Mouse (Mus musculus) cerebellum, postnatal 14 days (tissue): ENCODE results near the gene Klf12.

Source experiments
- DNase-seq, 2 experiments: peaks; one replicate each; pipeline ENCODE4 v3.0.0; 2021; ENCODE audit warnings: mixed read lengths in 2 of 2

The Klf12 gene

DNA sequence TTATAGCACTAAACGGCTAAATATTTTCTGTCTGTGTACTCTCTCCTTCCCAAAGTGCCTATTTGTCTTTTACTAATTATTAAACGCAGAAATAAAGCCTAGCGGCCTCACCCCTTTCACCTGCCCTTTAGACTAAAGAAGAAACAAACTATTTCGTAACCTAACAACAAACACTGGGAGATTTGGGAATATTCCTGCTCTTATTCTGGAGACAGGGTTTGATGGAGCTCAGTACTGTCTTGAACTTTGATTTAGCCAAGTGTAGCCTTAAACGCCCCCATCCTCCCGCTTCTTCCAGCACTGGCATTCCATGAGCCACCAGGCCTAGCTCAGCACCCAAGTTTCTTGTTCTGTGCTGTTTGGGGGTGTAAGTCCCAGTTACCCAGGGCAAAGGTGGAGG is 56.4 kb downstream of the Klf12 start:
- no peak for DNase-seq

DNA sequence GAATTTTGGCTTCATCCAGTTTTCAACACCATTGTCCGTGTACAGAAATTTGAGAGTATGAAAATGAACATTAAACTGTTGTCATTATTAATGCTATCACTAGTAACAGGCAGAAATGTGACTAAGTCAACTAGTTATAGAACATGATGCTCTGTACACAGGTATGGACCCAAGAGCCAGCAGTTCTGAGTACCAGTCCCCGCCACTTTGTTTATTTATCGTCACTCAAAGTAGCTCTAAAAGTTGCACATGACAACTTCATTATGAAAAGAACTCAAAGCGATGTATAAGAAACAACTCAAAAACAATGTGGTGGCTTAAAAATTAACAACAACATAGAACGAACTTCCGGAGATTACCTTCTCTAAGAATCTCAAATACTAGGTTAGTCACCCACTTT is 56.8 kb downstream of the Klf12 start:
- no peak for DNase-seq

DNA sequence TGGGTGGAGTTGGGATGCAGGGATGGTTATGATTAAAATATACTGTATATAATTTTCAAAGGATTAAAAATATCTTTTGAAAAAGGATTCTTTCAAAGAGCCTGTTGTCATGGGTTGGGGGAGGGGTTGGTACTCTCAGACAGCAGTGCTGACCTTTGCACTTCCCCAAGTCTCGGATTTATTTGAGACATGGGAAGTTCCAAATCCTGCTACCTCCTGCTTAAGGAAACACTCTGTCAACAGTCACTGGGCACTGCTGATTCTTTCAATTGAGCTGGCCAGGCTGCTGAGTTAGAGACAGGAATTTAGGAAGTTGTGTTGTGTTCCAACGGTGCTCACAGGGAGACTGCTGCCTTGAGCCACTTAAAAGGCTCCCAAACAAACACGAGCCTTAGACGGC is 60.3 kb downstream of the Klf12 start:
- DNase-seq = no peak

DNA sequence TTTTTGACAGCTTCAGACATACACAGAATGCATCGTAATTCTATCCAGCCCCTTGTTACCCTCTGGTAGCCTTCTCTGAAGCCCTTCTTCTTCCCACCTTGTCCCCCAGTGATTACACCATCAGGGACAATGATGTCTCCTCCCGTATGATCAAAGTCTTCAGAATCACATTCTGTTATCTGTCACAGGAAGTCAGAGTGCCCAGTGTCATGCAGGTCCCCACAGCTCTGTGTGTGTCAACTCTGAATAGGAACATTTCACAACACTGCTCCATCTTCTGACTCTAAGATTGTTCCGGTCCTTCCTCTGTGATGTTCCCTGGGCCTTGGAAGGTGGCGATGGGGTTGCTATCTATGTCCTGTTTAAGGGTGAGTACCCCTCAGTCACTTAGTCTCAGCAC is 62.2 kb downstream of the Klf12 start:
- DNase-seq = no peak

DNA sequence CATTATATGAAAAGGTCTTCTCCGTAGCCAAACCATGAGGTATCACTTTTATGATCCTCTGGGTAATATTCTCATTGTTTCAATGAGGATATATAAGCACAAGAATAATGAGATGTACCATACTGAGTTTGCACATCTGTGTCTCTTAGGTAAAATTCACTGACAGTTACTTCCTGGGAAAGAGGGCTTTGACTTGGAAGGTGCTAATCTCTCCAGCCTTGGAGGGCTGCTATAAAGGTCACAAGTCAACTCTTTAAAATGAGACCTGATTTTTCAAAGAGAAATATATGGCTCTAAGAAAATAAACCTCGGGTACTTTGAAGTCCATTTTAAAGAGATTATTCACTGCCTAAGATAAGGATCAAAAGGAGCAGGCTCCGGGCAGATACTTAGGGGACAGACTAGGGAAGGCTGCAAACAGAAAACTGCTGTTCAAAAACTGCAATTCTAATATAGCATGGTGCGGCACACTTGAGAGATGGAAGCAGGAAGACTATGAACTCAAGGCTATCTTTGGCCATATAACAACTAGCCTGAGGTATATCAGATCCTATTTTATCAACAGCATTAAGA is 69.2 kb downstream of the Klf12 start:
- no peak for DNase-seq

DNA sequence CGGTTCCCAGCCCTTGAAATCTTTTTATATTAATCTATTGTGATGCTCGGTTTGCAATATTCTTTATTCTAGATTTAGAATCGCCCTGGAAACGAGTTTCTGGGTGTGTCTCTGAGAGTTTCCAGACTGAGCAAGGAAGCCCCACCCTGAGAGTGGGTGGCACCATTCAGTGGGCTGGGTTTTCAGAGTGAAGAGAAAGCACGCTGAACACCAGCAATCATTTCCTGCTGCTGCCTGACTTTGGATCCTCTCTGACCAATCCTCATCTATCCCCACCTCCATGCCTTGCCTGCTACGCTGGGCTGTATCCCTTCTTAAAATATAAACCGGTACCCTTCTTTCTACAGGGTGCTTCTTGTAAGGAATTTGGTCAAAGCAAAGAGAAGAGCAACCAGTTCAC is 71.4 kb downstream of the Klf12 start:
- DNase-seq = no peak

DNA sequence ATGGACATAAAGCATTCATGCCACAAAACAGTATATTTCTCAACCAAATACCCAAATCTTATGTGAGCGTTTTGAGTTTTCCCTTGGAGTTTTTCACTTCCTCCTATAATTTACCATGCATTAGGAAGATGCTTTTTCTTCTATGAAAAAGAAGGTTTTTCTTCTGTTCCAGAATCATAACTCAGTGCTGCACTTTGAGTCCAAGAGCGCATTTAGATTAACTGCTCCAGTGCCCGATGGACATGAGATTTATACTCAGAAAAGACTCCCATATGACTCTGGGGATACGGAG is 72.7 kb downstream of the Klf12 start:
- DNase-seq = no peak

DNA sequence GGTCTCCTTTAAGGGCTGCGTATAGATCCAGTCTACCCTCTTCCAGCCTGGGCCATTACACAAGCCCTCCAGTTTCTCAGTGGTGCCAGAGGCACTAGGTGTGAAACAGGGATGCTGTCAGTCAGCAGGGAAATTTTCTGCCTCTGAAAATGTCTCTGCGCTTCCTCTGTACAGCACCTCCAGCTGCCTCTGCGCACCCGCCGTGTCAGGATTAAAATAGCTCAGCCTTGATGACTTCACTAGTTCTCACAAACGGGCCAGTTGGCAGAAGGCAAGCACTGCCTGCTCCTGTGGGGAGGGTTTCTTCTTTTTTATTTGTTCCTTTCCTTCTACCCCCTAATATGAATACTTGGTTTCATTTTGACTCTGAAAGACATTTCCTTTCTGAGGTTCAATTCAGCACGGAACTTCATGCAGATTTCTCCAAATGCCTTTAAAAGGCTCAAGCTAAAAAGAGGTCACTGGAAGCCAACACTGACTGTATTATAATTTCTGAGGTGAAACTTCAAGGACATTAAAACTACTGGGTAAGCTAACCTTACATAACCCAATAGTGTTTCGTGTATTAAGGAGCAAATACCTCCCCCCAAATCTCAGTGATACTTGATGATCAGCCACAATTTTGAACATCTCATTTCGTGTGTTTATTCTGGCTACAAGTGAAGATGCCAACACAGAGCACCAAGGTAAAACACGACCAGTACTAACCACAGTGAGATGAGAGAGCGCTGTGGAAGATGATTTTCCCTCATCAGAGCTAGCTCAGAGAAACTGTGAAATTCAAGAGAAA is 73.2 kb downstream of the Klf12 start:
- DNase-seq = peak; percentile 76 to 77

DNA sequence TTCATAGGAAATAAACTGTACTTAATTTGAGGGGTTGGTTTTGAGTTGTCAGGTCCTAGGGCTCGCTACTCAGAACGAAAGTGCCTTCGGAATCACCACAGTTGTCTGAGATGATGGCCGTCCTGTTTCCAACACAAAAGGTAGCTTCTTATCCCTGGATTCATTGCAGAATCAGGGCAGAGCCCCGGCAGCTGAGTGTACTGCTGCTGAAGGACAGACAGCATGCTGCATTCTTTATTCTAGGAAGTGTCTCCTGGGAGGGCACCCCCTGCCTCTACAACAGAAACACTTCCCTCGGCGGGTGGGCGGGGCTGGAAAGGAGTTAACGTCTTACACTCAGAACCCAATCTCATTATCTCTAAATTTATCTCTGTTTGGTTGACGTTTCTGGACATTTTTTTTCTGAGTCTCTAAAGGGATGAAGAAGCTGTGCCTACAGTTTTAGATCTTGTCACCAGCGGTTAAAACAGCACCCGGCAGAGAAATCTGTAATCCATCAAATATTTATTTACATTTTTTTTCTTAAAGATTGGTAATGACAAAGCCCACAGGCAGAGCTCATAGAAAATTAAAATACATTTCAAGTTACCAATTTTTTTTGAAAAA is 74.6 kb downstream of the Klf12 start:
- DNase-seq = peak in 1 of 2 experiments; percentile 14

DNA sequence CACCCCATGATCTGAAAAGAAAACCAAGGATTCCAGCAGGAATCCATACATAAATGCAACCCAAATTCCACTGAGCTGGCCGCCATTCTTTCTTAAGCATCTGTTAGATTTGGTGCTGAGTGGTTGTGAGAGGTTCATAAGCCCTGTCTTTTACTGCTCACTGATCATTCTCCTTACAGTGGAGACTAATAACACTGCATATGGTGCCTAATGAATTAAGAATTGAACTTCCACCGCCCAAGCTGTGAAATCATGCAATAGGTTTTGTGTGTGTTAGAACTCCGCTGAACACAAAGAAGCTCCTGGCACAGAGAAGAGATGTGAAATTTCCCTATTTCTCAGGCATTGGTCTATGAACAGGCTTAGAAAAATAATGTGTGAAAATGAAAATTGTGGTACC is 77.4 kb downstream of the Klf12 start:
- no peak for DNase-seq

DNA sequence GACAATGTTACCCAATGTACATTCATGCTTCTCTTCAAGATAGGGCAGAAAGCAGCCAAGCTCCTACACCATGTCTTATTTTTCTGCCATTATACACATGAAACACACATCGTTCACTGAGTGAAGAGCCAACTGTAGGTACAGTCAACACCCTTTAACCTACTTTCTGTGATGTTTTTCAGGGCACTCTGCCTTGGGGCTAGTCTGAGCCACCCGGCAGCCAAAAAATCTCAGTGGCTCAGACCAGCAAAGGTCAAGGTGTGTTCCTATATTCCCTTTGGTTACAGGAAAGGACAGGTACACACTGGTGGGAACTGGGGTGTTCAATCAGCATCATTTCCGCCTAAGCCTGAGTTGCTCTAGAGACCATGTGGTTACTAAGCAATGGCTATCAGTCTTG is 78.3 kb downstream of the Klf12 start:
- no peak for DNase-seq

DNA sequence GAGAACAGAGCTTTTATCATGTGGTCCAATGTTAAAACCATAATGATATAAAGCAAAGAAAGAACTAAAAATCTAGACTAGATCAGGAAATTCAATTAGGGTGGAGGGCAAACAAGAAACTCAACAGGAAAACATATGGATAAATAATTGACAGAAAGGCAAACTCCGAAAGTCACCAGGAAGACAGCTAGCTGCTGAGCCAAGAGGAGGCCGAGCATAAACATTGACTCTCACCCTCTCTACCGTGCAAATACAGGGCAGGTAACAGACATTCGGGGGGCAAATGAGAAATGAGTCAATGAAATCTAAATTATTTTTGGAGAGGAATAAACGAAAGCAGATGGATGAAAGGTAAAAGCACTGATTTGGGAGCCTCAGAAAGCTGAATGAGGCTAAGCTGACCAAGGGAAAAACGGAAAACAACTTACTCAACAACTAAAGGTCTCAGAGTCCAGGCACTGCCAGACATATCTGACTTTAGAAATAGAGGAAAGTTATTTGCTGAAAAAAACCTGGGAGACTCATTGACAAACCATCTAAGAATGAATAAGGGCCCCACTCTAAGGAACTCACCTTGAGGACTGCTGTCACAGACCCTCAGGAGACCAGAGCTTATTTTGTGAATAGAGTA is 84.3 kb downstream of the Klf12 start:
- no peak for DNase-seq

DNA sequence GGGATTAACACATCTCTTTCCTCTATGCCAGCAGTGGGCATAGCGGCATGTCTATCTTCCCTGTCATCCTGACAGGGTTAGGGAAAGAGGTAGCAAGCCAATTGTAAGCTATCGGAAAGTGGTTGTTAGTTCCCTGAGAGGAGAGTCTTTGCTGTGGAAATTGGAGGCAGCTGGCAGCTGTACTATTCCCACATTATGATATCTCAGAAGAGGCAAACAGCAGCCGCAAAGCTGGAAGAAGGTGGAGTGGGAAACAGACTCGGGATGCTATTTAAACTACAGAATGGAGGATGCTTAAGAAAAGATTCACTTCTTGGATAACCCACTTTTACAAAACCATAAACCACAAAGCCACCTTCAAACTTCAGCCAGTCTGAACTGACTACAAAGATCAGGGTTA is 85.8 kb downstream of the Klf12 start:
- DNase-seq = no peak

DNA sequence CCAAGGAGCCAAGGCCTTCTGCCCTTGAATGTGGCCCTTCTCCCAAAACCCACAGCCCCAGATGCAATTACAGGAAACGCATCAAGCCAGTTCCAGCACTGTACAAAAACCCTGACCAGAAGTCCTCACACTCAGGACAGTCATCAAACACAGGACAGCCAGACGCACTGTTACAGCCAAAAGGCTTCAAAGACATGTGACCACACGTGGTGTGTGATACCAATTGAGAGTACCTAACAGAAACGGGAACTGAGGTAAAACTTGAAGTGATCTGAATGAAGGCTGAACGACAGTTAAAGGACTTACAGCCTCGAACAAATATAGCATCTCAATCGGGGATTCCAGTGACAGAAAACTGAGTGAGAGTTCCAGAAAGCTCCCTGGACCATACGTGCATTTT is 87.3 kb downstream of the Klf12 start:
- no peak for DNase-seq

DNA sequence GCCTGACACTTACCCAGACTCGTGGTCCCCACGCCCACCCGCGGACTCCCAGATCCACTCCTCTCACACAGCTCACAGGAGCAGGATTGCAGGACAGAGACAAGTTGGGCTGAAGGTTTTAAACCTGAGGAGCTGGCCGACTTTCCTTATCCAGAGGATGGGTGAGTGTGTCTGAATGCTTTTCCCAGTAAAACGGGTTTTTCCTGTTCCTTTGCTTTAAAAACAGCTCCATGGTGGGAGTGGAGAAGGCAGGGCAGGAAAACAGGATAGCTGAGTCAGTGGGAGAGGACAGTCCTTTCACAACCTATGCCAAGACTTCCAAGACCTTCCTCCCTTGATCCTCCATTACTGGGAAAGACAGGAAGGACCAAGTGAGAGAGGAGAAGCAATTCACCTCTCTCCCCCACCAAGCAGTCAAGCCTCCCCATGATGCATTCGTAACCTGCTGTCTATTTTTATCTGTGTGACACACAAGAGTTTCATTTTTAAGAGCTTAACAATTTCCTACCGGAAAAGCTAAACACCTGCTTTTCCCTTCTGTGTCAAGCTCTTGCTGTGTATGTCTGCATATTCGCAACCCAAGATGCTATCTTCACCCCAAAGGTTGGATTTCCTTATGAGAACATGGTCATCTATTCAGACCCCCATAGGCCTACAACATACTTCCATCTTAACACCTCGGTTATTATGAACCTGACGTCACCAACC is 94.8 kb downstream of the Klf12 start:
- no peak for DNase-seq

DNA sequence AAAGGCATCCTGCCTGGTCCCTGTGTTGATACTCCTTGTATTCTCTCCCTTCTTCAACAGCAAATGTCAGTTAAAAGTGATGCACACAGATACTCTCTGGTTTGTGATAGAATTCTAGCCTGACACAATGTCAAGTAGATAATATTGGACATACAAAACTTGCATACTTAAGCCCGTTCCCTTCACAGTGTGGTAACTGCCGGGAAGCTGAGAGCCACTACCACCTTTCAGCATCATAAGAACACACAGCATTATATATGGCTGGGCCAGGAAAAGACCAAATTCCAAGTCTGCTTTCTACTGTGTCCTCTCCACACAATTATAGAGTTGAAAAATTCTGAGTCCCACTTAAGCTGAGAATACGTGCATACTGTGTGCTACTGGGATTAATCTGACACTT is 97.1 kb downstream of the Klf12 start:
- DNase-seq = no peak

DNA sequence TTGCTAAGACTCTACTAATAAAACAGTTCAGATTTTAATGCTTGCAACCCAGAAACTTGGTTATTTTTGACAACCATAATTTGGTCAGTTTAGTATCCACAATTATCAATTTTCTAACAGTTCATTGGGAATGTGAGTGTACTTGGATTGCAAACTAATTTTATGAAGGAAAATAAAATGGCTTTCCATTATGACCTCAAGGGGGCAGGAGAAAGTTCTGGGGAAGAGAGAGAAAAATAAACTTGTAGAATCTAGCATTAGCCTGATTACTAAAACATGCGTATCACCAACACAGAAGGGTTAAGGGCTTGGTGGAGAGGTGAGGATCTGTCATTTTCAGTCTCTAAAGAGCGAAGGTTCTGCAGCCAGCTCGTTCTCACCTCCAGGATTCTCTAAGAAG is 106.7 kb downstream of the Klf12 start:
- no peak for DNase-seq

DNA sequence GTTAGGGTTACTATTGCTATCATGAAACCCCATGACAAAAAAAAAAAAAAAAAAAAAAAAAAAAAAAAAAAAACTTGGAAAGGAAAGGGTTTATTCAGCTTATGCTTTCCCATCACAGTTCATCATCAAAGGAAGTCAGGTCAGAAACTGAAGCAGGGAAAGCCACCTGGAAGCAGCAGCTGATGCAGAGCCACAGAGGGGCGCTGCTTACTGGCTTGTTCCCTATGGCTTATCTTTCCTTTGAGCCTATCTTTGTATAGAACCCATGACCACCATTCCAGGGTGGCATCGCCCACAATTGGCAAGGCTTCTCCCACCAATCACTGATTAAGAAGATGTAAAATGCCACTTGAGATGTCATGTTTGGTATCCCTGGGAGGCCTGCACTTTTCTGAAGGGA is 119.4 kb downstream of the Klf12 start:
- DNase-seq = no peak

DNA sequence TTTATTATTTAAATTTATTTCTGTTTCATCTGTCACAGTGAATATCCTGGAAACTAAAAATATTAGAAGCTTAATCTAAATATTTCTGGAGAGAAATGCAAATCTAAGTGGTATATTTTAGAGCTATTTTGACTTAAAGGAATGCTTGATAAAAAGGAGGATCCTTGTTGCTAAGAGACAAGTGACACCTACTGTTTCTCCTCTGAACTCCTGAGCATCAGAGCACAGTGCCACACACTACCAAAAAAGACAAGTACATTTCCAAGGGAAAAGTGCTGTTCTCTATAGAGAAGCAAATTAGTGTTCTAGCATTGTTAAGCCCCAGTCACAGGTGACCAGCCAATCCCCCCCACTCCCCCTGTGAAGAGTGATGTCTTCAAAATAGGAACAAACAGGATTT is 127.8 kb downstream of the Klf12 start:
- no peak for DNase-seq

DNA sequence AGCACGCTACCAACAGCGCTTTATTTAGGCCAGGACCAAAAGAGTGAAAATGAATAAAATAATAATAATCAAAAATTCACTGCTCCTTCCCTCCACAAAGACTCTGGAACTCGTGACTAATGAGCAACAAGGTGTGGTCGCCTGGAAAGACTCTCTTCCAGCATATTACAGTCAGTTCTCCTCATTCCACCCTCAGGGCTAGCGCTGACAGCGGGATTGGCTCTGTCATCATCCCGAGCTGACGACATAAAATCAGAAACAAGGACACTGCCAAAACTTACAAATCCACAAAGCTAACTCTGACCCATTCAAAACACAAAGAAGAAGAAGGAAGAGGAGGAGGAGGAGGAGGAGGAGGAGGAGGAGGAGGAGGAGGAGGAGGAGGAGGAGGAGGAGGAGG is 136.8 kb downstream of the Klf12 start:
- DNase-seq = no peak

DNA sequence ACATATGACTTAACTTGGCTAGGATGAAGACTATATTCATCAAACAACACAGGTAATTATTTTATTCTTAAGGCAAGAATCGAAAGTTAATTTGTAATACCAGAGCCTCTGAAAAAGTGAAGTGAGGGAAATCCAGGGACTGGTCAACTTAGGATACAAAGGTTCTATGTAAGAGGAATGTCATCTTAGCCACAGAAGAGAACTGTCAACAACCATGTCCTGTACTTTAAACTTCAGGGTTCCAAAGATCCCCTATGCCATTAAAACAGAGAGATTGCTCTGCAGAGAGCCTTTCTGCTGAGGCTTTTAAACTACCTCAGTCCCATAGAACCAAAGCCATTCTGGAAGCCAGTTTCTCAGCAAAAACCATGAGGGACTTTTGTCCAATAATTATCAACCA is 144.1 kb downstream of the Klf12 start:
- DNase-seq = no peak

DNA sequence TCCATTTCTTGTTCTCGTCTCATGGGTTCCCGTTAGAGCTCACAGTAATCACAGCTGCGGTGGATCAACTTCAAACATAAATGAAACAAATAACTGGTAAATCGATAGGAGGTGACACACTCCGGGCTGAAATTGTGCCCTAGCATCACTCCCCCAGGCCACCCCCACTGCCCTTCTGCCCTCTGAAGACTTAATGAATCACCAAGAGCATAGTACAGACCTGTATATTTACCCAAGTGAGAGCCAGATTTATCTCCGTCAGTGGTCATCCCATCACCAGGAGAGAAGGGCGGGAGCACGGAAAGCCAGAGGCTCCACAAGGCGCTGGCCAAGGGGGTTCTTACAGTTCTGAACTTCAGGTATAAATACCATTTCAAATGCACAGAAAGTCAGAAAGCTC is 150.2 kb downstream of the Klf12 start:
- no peak for DNase-seq

DNA sequence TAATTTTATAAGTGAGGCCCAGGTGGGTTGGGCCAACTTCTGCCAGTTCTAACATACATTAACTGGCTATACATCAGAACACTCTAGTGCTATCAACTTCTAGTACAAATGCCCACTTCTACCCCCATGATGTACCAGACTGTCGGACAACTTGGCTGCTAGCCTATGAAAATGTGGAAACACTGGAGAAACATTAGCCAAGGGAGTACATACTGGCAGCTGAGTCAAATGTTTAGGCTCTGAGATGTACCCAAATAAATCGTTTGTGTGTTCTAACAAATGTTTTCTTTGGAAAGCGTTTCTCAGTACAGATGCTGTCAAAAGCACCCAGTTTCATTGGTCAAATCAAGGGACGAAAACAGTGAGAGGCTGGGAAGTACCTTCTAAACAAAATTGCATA is 152.0 kb downstream of the Klf12 start:
- no peak for DNase-seq

DNA sequence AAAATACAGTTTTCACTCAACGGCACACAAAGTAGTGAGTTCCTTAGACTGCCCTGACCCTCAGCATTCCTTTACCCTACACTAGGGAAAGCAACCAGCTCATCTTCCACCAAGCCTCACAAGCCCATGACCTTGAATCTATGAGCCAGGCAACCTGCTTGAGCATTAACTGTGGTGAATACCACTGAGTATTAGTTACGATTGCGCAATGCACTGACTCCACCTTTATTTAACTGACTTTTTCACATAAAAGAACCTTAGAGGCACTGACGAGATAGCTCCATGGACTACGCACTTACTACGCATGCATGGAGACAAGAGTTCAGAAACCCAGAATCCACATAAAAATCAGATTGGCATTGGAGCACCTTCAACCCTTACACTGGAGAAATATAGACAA is 158.4 kb downstream of the Klf12 start:
- no peak for DNase-seq
